Mouse (Mus musculus) naive thymus-derived CD4-positive, alpha-beta T cell, adult 2 months (primary cell): Measurements from ENCODE around the gene Ifnar2.

Experiments used
- DNase-seq: peaks from one replicate; pipeline ENCODE4 v3.0.0-alpha.2; 2011; ENCODE audit warnings: low read depth

Ifnar2 gene

DNA sequence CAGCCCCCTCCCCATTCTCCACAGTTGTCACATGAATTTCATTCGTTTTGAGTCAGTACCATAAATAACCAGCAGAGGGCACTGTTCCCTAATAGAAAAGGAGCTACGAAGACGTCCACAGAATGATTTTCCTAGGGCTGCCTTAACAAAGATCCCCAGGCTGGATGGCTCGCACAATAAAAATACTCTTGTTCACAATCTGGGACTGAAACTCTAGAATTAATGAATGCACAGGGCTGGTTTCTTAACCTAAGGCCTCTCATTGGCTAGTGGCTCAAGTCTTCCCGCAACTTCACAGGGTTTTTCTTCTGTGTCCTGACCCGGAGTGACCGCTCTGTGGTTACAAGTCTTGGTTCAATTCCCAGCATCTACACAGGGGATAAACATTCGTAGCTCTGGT lies 14.0 kb upstream of the Ifnar2 start:
- peak; percentile 91 for DNase-seq

DNA sequence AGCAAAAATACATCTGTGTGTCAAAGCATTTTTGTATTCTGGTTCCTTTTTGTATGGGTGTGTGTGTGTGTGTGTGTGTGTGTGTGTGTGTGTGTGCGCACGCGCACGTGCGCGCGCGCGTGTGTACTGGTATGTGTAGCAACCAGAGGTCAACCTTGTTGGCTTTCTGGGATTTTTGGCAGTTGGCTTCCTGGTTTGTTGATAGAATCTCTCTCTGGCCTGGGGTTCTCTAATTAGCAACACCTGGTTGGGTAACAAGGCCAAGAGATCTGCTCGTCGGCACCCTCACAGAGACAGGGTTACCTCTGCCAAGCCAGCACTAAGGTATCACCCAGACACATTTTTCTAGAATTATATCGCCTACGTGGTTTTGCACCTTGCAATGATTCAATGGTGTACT lies 13.1 kb upstream of the Ifnar2 start:
- no peak for DNase-seq

DNA sequence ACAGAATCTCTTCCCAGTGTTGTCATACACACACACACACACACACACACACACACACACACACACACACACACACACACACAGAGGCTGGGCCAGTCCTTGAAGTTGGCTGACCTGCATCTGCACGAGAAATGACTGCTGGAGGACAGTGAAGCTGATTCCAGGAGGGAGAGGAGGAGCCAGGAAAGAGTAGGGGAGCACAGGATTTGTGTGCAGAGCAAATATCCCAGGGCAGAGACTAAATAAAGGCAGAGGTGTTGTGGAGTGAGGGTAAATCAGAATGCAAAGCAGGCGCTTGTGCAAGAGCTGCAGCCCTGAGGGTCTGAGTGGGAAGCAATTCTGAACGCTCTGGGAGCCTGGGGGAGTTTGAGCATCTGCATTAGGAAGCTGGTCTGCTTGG lies 12.4 kb upstream of the Ifnar2 start:
- DNase-seq, result no peak

DNA sequence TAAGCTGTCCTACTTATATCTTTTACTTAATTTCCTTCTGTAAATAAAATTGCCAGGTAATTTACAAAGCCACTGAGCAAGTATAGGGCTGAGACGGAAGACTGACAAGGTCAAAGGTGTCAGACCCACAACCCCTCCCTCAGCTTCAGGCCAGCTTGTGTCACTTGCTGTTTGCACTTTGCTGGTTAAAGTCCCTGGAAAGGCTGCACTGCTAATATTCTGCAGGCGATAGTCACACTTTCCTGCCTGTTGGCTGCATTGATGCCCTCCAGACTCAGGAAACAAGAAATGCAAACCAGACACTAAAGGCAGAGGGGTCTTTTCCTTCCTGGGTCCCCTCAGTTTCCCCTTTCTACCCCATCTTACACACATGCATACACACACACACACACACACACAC lies 10.6 kb upstream of the Ifnar2 start:
- DNase-seq, result no peak

DNA sequence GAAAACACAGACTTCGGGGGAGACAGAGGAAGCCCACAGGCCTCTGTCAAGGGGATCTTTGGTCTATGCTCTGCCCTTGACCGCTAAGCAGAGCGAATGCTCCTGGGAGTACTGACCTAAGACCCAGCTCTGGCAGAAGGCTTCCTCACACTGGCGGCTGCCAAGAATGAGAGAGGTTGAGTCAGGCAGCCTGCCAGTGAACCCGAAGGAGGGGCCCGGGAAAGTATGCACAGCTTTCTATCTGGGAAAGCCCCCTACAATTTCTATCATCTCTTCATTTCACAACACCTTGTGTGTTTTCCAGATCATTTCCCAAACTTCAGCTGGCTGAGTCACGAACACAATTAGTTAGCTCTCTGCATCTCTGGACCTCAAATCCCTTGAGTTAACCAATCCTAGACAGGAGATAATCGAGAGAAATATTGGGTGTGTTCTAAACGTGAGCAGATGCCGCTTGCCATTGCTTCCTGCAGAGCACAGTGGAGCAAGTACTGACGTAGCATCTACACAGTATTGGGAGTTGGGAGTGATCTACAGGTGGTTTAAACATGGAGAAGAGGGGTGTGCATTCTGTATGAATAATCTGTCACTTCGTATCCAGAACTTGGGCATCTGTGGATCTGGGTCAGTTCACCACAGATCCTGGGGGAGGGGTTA lies 9.8 kb upstream of the Ifnar2 start:
- DNase-seq, result no peak

DNA sequence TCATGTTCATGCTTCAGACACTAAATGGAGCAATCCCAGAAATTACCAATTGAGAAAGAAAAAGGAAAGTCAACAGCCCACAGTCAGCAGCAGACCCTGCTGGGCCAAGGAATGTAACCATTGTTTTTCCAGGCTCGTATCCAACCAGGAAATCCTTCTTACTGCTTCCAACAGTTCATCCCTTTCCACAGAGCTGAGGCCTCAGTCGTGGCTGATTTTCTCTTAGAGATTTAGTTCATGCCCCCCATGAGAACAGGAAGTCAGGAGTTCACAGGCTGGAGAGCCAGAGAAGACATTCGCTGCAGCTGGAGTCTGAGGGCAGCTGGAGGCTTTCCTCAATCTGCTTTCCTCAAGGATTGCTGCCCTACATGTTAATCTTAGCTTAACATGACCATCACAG lies 9.1 kb upstream of the Ifnar2 start:
- no peak for DNase-seq

DNA sequence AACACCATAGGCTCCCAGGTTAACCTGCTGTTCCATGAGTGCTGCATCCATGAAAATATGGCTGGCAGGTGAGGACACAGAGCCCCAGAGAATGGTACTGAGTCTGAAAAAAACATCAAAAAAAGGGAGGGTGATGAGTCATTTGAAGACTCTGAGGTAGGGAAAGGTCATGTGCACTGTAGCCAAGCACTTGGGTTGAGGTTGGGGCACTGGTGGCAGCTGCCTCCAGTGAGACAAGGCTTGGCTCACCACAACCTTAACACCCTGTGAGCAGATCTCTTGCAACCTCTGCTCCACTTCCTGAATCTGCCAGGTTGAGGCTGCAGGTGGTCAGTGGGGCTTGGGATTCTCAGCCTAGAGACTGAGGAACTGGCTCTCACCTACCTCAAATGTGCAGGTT lies 6.0 kb upstream of the Ifnar2 start:
- peak; percentile 64 for DNase-seq

DNA sequence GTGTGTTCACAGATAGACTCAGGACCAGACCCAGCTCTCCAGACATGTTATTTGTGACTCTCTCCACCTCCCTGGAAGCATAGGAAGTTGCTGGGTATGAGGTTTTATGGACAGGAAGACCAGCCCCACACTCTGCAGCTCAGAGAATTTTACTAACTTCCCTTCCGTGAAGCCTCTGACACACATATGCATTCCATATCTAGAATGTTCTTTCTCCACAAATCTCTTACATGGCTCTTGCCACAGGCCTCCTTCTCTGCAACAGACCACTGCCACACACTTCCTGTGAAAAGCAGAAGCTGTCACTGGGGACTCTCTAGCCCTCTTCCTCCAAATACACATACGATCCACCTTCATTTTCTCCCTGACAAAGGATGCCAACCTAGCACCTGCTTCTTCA lies 5.5 kb upstream of the Ifnar2 start:
- peak; percentile 33 for DNase-seq

DNA sequence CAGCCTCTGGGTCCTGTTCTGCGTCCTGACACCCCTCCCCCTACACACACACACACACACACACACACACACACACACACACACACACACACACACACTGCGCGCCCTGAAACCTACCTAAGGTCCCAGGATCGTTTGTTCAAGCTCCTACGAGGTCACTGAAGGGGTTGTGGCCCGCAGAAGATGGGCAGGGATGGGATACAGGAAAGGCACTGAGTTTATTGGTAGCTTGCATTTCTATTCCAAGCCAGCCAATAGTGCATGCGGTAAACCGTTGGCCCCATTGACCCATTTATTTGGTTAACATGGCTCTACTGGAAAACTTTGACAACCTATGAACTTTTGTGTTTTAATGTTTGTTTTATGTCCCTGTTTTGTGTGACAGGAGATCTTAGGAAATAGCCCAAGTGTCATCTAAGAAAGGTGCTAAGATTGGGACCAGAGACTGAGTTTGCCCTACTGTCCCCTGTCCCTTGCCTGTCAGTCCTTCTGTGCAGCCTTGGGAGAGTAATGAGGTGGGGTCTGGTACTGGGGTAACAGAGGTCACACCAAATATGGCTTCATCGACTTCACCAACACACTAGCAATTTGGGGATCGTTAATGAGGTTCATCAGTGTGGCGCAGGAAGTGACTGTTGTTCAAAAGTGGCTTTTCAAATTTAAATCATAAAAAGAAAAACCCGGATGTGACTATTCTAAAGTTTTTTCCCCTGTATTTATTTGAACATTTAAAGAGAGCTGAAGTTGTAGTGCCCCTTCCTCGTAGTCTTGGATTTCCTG lies 1.1 kb downstream of the Ifnar2 start:
- peak; percentile 63 for DNase-seq

DNA sequence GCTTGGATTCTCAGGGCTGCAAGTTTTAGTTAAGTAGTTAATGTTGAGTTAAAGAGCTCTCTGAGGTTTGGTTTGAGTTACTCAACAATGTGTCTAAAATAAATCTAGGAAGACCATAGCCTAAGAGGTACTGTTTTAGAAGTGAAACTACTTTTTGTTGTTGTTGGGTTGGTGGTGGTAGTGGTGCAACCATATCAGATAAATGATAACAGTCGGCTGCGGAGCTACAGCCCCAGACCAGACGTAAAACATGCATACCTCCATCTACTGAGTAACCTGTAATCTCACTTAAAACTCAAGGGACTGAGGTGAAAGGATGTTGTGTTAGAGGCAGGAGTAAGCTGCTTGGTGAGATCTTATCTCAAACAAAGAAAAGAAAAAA lies 1.7 kb downstream of the Ifnar2 start:
- peak; percentile 61 for DNase-seq

DNA sequence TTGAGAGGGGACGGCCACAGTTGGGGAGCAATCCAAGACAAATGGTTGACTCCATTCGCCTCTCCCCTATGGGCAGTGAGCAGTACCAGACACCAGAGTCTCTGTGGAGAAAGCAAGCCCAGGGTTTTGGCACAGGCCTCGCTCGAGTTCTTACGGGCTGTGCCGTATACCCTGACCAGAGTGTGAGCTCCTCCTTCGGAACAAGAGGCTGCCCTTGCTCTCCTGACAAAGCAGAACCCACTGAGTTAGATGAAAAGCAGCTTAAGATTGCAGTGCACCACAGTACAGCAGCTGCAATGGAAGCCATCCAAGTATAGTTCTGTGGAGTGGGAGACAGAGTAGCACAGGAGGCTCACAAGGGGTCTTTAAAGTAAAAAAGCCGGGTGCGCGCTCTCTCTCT lies 4.1 kb downstream of the Ifnar2 start:
- no peak for DNase-seq

DNA sequence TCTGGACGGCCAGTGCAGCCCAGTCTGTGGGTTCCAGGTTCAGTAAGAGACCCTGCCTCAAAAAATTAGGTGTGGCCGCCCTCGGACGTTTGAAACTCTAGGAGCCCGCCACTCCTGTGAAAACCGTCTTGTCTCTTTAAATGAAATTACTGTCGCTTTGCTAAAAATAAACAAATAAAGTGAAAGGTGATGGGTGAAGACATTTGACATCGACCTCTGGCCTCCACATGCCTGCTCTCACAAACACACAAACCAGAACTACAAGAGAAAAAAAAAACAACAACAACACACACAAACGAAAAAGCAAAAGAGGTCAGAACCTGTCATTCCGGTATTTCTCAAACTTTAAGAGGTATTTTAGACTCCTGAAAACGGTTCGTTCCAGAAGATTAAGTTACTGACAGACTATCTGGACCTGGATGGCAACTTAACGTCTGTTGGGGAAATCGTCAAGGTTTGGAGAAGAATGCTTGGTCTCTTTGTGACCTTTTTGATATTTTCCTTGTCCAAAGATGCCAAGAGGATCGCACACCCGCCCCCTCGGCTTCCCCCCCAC lies 5.9 kb downstream of the Ifnar2 start:
- no peak for DNase-seq

DNA sequence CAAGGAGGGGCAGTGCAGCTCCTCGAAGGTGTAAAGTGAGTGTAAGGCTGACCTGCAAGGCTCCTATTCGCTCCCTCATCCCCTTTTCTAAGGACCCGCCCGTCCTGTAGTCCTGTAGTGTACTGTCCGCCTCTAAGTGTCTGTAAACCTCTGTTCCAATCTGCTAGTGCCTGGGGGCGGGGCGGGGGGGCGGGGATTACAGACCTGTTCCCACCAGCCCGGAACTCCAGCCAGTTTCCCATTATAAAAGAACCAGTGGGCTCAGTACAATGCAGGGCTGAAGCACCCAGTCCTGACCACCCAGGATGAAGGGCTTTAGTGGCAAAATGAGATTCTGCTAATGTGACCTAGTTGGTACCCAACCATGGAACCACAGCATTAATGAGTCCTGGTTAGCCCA lies 6.4 kb downstream of the Ifnar2 start:
- no peak for DNase-seq

DNA sequence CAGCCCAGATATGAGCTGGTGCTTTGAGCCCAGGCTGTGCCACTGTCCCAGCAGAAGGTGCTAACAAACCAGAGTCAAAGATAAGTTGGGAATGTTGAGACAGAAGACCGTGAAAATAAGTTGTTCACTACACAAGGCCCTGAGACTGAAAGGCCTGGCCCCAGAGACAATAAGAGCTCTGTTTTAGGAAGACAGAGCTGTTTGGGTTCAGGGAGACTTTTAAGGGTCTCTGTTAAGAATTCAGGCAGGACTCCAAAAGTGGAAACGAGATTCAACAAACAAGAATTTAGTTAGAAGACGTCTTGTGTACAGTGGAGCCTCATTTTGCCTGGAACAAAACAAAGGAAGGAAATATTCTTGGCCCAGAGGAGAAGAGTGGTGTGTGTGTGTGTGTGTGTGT lies 6.8 kb downstream of the Ifnar2 start:
- DNase-seq, result no peak

DNA sequence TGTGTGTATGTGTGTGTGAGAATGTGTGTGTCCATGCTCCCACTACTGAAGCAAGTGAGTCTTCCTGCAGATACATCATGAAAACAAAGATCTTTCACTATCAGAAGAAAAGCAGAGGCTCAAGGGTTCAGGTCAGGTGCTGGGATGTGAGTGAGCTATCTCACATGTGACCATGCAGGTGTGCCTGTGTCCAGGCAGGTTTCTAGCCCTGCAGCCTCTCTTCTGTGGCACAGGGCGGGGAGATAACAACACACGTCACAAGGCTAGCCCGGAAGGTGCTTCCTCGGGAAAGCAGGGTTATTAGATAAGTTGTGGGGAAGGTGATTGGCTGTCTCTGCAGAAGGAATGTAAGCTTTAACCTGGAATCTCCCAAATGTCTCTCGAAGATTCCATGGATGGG lies 7.6 kb downstream of the Ifnar2 start:
- DNase-seq, result no peak

DNA sequence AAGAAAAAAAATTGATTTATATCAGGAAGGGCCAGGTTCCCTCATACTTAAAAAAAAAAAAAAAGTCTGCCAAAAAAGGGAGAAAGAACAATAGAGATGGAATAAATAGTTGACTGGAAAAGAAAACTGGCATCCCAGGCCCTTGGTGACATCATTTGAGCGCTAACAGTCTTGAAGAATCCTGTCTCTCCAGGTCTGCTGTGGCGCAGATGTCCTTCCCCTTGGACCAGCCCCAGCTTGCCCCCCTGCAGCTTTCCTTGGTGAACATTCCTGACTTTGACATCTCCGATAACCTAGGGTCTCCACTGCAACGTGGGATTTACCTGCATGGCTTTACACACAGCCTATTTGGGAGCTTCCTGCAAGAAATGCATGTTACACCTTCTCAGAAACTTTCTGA lies 9.0 kb downstream of the Ifnar2 start:
- DNase-seq, result no peak

DNA sequence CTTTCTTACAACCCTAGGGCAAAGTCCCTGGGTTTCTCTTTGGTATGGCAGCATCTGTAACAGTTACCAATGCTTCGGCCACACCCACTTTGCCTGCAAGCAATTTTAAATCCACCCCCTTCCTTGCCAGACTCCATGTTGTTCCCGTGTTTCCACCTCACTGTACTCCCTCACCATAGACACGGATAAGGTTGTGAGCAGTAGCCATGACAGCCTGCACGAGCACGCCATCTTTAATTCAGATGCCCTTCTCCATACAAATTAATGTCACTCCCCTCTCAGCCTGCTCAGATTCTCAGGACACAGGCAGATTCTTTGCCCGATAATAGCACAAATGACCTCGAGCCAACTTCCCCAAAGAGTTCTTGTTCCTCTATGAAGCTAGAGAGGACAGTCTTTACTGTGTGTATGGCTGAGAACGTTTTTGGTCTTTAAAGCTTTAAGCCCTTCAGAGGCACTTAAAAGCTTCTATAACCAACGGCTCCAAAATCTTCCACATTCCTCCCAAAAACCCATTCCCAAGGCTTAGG lies 9.7 kb downstream of the Ifnar2 start:
- DNase-seq, result no peak

DNA sequence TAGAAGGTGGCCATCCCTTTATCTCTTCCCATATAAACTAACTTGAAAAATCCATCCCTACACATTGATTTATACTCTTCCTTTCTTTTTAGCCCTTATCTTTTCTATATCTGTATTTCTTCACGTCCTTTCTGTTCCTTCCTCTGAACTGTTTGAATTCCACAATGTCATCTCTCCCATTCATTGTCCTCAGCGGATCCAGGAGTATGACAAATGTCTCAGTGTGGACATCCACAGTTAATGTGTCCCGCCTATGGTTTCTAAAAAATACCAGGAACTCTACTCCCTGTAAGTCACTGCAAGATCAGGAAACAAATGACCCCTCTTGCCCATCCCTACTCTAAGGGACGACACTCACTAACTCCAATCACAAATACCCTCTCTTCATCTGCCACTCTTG lies 11.6 kb downstream of the Ifnar2 start:
- DNase-seq, result no peak

DNA sequence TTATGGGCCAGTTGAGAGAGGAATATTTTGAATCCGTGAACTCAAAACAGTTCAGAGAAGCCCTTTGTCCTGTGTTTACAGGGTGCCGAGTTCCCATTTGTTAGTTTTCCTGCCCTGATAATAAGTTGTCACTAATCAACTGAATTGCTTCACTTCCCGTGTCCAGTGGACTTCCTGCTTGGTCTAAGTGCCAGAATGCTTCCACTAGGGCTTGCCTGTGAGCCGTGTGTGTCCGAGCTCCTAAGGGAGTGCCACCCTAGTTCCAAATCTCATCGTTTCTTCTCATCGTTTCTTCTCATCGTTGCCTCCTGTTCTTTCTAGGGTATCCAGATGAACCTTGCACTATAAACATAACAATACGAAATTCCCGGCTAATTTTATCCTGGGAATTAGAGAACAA lies 13.0 kb downstream of the Ifnar2 start:
- no peak for DNase-seq

DNA sequence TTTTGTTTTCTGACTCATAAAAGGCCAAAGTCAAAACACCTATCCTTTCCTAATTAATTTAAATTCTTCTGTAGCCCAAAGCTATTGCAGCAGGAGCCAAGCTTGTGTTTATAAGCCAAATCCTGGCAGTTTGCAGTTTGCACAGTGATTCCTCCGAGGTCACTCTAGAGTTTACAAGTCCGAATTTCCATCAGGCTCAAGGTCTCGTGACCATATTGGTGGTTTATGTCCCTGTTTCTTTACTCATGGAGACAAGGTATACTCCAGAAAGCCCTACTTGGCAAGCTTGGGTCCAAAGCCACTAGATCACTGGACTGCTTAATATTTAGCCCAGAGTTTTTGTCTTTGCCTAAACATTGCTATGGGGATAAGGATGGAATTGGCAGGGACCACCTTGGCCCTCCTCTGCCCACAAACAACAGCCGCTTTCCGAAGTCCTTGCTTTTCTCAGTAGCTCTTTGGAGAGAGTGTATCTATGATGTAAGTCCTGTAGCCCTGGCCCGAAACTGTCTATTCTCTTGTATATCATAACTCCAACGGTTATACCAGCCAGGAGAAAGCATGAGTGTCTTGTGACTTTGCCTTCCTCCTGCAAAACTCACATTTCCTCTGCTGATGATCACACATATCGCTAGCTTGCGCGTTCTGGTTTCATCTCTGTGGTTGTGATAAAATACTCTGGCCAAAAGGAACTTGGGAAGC lies 14.0 kb downstream of the Ifnar2 start:
- no peak for DNase-seq

DNA sequence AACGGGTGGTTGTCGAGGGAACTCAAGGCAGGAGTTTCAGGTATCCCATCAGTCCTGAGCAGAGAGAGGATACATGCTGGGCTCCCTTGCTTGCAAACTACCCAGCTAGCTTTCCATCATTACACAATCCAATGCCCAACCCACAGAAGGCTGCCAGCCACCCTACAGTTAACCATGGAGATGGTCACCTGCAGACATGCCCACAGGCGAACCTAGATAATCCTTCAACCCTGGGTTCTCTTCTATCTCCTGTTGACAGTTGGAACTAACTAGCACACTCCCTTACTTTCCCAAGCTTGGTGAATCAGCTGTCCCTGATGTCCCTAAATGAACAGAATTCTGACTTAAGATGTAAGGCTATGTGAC lies 14.5 kb downstream of the Ifnar2 start:
- no peak for DNase-seq

DNA sequence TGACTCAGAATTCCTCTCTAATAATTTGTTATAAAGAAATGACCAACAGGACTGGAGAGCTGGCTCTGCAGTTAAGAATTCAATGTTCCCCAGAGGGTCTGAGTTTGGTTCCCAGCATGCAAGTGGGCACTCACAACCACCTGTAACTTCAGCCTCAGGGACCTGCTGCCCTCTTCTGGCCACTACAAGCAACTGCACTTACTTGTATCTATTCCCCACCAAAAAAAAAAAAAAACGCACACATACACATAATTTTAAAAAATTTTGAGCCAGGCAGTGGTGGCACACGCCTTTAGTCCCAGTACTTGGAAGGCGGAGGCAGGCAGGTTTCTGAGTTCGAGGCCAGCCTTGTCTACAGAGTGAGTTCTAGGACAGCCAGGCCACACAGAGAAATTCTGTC lies 17.5 kb downstream of the Ifnar2 start:
- DNase-seq, result peak; percentile 74

DNA sequence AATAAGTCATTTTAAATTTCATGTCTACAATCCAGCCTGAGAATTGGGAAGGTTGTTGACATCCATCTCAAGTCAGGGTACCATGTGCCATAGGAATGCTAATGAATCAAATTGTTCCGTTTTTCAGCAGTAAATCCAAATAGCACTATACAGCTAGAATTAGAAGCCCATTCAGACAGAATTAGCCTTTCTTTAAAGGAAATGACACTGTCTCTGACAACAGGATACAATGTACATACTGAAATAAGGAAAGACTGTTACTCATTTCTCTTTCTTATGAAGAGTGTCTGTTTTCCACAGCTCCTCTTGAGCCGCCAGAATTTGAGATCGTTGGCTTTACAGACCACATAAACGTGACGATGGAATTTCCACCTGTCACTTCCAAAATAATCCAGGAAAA lies 18.8 kb downstream of the Ifnar2 start, which contains the start of gene Gm21970:
Gene Gm21970, plus strand, starts transcription at position 301 of the 400 bp plus-strand sequence.
- DNase-seq, result no peak
